Mouse (Mus musculus): ENCODE data around the gene Leng1.

Leng1 gene

DNA sequence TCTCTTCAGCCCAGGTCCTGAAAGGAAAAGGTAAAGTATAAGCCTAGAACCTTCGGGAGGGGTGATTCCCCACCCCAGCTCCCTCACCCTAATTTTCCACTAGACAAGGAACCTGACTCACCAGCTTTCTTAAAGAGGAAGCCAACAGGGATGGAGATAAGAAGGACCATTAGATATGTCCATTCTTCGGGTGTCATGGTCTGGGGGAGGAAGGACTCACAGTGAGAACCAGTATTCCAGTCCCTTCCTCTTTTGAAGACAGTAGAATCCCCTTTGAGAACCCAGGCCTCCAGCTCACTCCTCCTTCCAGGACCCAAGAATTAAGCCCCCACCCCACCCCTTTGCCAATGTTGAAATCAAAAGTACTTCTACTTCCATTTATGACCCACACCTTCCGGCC lies 26.3 kb upstream of the Leng1 start:
- no peak for DNase-seq

DNA sequence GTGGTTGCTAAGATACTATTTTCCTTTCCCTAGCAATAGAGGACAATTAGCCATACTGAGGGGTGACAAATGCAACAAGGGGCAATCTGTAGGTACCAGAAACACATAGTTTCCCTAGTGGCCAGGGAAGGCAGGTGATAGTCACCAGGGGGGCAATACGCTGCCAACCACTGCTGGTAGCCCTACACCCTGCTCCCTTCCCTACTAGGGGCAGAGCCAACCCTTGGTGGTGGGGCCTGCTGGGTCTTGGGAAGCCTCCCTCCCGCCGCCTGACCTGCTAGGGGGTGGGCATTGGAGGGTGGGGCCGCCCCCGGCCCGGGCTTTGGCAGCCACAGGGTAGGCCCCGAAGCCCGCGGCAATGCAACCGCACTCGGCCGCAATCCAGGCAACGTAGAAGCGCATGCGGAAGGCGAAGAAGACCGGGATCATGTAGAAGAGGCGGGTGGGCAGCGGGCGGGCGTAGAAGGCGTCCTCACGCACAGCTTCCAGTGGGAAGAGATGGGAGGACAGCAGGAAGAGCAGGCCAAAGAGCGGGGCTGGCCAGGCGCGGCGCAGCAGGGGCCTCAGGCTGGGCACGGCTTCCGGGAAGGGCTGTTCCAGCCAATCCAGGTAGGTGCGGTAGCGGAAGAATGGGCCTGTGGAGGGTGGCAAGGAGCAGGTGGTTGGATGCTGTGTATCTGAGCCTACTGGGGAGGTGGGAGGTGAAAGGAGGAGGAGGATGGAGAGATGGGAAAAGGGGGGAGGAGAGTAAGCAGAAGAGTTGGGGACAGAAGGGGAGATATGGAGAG lies 20.0 kb upstream of the Leng1 start:
- no peak for DNase-seq

DNA sequence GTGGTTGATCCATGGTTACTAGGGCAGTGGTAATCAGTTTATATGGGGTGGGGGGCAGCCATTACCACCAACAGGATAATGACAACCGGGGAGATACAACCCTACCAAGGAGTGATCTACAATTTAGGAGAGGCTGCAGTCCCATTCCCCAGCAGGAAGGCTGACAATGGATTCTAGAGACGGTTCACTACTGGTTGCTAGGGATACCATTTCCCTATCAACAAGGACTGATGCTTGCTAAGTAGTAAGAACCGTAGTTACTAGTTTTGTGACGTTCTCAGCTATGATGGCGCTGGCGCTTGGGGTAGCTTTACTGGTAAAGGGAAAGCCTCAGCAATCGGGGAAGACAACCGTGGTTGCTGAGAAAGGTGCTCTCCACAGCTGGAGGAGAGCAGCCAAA lies 19.1 kb upstream of the Leng1 start:
- DNase-seq: no peak

DNA sequence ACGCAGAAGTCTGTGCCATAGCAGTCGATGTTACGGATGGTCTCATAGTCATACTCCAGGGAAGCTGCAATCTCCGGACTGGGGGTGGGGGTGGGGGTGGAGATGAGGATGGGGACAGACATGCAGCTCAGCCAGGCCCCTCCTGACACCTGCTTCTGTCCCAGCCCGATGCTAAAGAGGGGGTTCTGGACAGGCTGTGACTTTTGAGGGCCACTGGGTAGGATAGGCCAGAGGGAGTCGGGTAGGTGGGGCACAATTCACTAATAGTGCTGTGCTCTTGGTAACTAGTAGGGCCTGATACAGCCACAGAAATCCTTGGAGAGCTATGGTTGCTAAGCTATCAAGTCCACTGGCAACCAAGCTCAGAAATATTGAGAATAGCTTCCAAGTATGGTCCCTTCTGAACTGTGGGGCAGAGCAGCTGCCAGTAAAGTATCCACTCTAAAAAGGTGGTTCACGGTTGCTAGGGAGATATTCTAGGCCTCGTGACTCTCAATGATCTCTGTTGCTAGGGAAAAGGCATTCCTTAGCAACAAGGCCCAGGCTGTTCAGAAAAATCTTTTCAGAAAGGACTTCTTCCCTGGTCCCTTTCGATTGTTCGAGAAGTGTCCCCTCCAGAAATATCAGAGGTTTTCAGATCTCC lies 18.4 kb upstream of the Leng1 start:
- no peak for DNase-seq

DNA sequence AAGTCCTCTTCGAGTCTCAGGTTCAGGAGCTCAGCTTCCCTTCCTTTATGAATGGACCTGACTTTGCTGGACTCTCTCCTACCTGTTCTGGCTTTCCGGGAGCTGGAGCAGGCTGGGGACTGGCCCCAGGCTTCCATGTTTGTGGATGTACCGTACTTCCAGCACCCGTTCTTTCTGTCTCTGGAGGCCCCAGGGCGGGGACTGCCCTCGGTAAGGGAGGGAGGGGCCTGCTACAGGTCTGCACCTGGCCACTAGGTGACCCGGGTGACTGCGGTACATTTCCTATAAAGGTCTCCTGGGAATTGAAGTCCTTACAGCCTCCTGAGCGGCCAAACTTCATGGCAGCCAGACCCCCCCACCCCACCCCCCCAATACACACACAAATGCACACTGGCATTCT lies 11.7 kb upstream of the Leng1 start, which contains the start of gene Tmc4:
Gene Tmc4, minus strand, starts transcription at position 212 of the 400 bp plus-strand sequence.
- peak; percentile 65 for DNase-seq

- DNase-seq: no peak
Observed at GRCm38 (mm10) chr7:3676371-3676770, 10.7 kb upstream of the Leng1 start.

DNA sequence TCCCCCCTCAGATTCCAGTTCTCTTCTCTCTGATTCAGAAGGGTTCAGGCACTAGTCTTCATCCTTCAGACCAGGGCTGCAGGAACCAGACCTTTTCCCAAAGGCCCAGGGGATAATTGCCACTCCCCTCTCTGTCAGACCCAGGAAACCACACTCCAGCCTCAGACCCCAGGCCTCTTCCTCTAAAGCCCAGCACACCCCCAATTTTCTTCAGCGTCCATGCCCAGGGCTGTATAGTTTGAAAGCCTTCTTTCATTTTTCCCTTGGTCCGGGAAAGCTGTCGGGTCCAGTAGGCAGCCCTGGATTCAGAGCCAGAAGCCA lies 9.5 kb upstream of the Leng1 start:
- DNase-seq: no peak

DNA sequence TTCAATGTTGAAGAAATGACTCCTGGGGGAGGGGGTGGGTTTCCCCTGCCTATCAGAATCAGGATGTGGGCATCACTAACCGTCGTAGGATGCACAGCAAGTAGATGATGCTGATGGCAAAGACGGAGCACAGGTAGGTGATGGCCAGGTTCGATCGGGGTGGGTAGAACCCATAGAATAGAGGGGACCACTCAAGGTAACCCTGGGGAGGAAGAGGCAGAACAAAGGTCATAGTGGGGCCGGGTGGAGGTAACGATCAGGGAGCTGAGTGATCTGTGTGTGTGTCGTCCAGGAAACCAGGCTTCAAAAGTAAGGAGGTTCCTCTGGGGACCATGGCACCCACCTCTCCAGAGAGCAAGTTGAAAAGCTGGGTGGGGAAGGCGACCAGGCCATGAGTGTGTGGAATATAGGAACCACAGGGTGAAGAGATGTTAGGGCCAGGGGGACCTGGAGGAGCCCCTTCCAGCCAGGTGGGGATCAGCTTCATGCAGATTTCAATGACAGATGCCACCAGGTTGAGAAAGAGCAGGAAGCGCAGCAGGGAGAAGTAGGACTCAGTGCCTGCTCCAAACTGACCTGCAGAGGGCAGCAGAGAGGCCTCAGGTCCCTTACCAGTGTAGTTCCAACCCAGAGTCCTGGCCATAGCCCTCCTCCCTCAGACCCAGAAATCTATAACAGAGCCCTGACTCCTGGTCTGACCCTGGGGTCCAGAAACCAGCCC lies 9.0 kb upstream of the Leng1 start:
- peak; percentile 85 for DNase-seq

DNA sequence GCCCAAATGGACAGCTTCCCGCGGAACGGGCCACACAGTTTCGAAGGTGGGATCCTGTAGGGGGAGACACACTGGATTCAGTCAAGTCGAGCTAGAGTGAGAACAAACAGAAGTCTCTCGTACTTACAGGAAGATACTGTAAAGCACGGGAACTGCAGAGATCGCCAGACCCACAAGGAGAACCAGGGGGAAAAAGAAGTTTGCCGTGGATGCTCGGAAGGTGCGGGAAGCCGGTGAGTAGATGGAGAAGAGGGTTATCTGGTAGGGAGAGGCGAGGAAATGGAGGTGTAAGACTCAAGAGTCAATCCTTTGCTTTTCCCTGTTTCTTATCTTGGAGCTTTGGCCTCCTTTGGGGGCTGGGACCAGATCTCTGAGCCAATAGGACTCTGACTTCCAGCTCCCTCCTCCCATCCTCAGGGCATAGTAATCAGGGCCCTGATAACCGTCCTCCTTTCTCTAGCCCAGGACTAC lies 1.3 kb upstream of the Leng1 start:
- no peak for DNase-seq

- peak; percentile 50 for DNase-seq
Observed at GRCm38 (mm10) chr7:3664524-3665214, 971 bp downstream of the Leng1 start.

DNA sequence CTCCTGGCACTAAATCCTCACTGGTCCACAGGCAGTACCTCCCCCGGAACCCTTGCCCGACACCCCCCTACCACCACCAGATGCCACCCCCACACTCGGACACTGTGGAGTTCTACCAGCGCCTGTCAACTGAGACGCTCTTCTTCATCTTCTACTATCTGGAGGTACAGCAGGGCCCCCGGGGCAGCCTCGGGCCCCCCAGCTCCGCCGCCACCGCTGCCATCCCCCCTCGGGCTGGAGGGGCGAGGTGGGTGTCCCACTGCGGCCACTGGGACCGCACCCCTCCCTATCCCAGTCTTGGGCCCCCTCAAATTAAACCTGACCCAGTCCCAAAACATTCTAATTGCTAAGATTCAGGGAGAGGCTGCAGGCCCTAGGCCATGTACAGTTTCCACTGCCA lies 7.1 kb downstream of the Leng1 start:
- no peak for DNase-seq

GRCm38 (mm10) chr7:3656966-3657365 lies 8.7 kb downstream of the Leng1 start:
- DNase-seq: no peak

DNA sequence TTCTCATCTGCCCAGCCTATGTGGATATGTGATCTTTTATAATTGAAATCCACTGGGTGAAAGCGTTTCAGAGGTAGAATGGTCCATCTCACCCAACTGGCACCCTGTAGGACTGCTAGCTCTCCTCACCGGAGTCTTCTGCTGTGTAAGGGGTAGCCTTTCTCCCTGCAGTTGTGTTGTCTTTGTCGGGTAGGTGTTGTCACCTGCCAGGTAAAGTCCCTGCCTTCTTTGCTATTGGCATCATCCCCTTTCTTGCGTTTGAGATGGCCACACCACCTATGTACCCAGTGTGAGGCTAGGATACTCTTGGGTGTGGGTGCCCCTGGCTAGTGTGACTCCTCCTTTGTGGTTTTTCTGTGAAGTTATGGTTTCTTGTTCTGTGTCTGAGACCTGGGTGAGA lies 19.0 kb downstream of the Leng1 start:
- DNase-seq: no peak

DNA sequence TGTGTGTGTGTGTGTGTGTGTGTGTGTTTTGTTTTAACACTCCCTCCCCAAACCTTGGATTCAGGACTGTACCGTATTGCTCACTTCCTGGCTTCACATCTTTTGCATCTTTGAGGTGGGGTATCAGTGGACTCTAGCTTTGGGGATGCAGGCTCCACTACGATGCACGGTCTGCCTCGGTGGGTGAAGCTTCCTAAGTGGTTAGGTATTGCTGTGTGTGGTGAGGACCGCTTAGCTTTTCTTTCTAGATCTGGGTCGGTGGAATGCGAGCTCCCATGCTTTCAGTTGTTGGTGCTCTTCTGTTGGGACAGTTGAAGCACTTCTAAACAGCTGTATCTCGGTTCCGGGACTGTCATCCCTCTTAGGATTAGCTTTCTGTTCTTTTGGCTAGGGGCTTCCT lies 19.5 kb downstream of the Leng1 start:
- no peak for DNase-seq

- no peak for DNase-seq
Observed at GRCm38 (mm10) chr7:3645488-3646025, 20.1 kb downstream of the Leng1 start.

DNA sequence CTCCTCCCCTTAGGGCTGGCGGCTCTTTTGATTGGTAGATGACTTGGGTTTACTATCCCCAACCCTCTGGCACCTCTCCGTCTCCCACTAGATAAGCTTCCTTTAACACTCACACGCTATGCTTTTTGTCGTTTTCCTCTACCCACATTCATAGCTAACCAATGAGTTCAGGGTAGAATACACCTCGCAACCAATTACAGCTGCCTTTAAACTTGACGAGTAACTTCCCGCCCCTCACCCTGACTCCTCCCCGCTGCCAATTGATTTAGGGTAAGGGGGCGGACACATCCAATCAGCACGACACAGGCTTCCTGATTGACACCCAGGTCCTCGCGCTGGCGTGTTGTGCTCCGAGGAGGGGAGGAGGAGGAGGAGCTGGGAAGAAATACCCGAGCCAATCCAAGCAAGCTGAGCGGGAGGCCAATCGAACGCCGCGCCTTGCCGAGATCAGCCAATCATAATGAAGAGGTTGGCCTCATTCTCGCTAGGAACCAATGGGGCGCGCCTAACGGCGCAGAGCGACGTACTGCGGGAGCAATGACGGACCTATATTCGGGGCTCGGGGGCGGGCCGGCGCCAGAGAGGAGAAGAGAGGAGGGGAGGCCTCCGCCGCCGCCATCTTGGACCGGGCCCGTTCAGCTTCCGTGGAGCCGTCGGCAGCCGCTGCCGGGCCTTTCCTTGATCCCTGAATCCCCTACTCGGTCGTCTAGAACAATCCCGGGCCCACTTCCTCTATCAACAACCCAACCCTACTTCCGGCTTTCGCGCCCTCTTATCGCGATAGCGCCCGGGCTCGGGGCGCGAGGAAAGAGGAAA lies 20.8 kb downstream of the Leng1 start, which contains the start of gene Cnot3:
Gene Cnot3, plus strand, starts transcription at position 597 of the 816 bp plus-strand sequence.
- DNase-seq: peak; percentile 96

DNA sequence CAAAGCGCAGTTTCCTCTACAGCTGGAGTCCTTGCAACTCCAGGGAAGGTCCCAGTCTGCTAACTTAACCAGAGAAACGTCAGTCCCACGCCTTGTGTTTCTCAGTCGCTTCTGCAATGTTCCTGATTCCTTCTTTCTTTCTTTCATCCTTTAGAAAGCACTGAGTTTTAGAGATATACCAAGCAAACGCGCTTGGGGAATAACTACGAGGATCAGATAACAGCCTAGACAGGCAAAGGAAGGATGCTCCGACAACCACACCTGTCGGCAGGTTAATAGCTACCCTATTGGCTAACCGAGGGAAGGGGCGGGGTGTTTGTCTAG lies 21.3 kb downstream of the Leng1 start:
- no peak for DNase-seq

- DNase-seq: no peak
Observed at GRCm38 (mm10) chr7:3643843-3644242, 21.8 kb downstream of the Leng1 start.

GRCm38 (mm10) chr7:3643412-3643811 lies 22.2 kb downstream of the Leng1 start:
- no peak for DNase-seq

GRCm38 (mm10) chr7:3630478-3630815 lies 35.2 kb downstream of the Leng1 start:
- no peak for DNase-seq

DNA sequence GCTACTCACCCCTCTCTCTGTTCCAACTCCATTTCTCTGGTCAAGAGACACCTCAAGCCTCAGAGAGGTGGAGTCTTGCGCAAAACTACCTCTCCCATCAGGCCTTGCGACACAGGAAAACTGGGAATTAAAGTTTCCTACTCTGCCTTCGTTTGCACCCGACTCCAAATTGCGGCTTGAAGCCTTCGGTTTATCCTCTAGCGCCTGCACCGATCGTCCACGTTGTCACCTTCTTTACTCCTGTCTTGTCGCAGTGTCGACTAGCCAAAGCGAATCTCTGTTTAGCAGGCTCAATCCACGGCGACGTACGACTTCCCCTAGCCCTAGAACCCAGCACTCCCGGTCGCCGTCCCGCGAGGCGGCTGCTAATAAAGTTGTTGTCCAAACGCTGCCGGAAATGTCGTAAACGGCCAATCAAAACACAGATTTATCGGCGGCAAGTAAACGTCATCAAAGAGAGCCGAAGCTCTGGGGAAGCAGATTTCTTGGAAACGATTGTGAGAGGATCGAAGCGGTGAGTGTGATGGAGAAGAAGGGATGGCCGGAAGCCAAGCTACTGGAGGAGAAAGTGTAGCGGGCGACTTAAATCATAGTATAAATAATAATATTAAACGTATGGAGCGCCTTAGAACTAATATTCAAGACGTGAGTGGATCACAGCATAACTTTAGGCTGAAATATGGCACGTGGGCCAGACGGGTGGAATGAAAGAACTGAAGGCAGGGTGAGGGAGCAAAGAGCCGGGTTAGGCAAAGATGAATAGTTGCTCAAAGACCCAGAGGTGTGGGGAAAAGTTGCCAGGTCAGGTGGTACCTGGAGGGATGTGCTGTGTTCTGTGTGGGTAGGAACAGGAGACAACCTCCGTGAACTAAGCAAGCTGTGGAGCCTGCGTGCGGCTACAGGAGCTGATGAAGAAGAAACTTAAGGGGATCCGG lies 35.8 kb downstream of the Leng1 start, which contains the start of the genes Tfpt and Prpf31:
Gene Tfpt, minus strand, starts transcription at position 387 of the 935 bp plus-strand sequence.
Gene Prpf31, plus strand, starts transcription at position 443 of the 935 bp plus-strand sequence.
- peak; percentile 95 for DNase-seq

Measured in kidney, adult 18-20 months (tissue).